Mouse (Mus musculus): Measurements from ENCODE around the gene Slc29a3.

Gene Slc29a3

GRCm38 (mm10) chr10:60677319-60677718, 75.3 kb downstream of the Slc29a3 start:
- DNase-seq (ENCODE audit: low read depth, low spot score): no peak

GRCm38 (mm10) chr10:60670166-60670565, 82.4 kb downstream of the Slc29a3 start:
- no peak for DNase-seq (ENCODE audit: low read depth, low spot score)

GRCm38 (mm10) chr10:60668591-60668990, 84.0 kb downstream of the Slc29a3 start:
- DNase-seq (ENCODE audit: low read depth, low spot score): no peak

All from WW6 (cell line).